Mouse (Mus musculus): ENCODE measurements at regions not wholly inside any gene's neighbourhood (a gene's known extent, or its start where the extent isn't known, plus 50 kb on each side); places are given as distances from the start of the nearest gene placed in this dataset.

DNA sequence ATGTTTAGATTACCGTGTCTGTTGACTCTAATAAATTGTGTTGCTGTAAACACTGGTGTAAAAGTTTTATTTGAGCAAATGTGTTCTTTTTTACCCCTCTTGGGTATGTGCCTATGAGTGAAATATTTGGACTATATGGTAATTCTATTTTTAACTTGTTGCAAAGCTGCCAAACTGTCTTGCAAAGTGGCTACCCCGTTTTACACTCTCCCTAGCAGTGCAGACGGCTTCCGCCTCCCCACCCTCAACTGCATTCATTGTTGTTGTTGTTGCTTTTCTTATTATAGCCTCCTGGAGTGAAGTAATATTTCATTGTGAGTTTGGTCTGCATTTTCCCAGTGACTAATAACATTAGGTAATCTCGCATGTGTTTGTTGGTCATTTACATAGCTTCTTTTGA lies 50.2 kb upstream of the Shb start:
- TF ChIP-seq POLR2A (IDR thresholded peaks at IDR 0.05; ENCODE audit: low read depth, low read length) (no peak), CTCF (IDR thresholded peaks at IDR 0.05; ENCODE audit: extremely low read depth, insufficient read length, insufficient replicate concordance, low read depth, low read length) (no peak)
